Mouse (Mus musculus): Measurements from ENCODE around the gene Cyp2d34.

Gene Cyp2d34

DNA sequence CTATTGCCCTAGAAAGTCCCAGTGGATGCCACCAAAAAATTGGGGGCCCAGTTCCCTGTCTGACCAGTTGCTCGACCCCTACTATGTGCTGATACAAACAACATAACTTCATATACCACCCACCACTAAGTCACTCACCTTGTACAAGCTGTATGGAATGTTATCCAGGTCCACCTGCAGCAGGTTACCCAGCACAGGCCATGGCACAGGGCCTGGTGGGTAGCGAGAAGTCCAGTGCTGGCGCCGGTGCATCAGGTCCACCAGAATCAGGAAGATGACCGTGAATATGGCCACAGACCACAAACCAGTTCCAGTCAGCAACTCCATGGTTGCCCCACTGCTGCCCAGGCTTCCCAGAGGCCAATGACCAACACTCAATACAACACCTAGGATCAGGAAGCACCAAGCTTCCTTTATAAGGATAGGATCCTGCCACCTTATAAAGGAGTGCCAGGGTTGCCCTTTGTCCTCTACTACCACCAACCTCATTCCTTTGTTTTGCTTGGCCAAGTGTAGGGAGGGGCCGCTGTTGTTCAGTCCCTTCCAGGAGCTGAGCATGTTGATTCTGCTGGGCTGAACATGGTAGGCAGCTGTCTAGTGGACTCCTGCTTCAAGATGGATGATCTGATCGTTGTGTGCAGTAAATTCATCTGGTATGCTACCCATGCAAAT, at the start of gene Cyp2d34:
Gene Cyp2d34 (minus strand): TSS at position 416 of the 672 bp plus-strand sequence.
- DNase-seq: no peak

DNA sequence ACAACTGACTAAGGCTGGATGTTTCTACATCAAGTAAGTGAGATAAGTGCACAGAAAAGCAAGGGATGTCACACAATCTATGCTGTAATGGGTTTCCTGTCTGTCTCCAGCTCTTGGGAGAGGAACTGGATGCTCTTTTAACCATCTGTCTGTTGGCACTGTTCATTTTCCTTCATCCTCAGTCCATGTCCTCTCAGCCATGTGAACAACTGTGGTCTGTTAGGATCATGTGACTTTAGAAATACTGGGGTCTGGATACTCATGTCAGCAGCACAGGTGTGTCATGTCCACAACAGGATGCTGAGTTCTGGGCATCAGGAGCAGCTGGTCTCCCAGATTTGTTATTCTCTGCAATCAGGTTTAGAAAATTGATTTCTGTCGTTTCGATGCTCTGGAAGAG, 35.6 kb upstream of the Cyp2d34 start:
- DNase-seq: no peak

DNA sequence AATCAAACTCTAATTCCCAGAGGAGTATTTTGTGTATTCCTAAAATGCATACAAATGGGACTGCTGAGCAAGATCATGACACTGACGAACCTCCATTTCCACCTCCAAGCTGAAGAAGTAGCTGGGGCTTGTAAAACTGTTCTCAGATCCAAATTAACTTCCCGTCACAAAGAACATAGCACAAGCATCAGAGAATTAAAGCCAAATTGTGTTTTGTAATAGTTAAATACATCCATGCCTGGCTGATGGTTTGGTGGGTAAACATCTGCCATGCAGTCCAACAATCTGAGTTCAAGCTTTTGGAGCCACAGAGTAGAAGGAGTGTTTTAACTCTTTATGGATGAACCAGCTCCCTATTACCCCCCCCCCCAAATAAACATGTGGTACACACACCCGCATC, 23.6 kb upstream of the Cyp2d34 start:
- no peak for DNase-seq

DNA sequence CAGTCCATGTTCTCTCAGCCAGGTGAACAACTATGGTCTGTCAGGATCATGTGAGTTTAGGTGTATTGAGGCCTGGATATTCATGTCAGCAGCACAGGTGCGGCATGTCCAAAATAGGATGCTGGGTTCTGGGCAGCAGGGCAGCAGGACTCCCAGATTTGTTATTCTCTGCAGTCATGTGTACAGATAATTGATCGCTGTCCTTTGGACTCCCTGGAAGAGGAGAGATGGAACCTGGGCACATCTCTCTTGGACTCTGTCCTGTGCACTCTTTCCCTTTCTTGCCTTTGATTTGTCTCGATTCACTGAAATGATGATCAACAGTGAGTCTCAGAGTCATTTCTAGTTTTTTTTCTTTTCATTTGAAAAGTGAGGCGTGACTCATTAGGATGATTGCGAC, 23.0 kb upstream of the Cyp2d34 start:
- DNase-seq: no peak

DNA sequence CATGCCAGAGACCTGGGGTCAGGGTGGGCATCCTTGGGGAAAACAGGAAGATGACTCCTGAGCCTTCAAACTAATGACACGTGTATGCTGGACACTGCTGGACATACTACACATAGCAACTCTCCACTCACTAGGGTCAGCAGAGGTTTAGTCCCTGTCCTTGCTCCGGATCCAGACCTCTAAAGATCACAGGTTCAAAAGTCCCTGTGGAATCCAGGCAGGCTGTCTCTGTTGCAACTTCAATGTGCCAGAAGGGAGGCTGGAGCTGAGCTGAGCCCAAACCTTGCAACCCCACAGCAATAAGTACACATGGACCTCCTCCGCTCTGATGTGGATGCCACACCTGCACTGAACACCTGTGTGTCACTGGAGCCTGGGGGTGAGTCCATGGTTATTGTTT, 22.0 kb upstream of the Cyp2d34 start:
- no peak for DNase-seq

DNA sequence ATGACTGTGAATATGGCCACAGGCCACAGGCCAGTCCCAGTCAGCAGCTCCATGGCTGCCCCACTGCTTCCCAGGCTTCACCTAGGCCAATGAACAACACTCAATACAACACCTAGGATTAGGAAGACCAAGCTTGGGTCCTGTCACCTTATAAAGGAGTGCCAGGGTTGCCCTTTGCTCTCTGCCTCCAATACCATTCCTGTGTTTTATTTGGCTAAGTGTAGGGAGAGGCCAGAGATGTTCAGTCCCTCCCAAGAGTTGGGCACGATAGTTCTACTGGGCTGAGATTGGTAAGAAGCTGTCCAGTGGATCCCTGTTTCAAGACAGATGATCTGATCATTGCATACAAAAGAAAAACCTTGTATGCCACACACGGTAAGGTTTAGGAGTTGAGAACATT, 21.2 kb upstream of the Cyp2d34 start:
- DNase-seq: no peak

DNA sequence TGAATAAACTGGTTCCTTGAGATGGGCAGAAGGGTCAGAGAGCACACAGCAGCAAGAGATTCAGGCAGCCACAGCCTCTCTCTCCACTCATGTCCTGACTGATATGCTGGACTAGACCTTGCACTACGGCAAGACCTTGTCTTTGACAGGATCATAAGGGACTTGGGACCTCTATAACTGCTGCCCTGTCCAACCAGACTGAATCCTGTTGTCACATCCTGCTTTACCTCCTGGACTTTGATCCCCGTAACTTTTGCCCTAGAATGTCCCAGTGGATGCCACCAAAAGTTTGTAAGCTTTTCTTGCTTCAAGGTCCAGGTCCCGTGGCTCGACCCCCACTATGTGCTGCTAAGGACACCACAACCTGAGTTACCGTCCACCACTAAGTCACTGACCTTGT, 20.6 kb upstream of the Cyp2d34 start:
- DNase-seq: no peak

DNA sequence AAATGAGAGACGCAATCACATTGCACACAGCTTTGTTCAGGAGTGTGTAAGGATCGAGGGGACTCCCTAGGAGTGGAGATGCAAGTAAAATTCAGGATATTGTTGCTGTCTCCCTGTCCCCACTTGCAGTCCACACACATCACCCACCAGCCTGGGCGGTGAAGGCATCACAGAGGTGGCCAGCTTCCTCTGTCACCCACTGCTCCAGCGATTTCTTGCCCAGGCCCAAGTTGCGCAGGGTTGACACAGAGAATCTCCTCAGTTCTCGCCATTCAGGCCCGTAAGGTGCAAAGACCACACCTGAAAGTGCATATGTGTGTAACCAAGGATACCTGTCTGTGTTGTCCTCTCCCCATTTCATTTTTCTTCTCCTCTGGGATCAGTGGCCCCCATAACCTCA, 19.5 kb upstream of the Cyp2d34 start:
- no peak for DNase-seq

DNA sequence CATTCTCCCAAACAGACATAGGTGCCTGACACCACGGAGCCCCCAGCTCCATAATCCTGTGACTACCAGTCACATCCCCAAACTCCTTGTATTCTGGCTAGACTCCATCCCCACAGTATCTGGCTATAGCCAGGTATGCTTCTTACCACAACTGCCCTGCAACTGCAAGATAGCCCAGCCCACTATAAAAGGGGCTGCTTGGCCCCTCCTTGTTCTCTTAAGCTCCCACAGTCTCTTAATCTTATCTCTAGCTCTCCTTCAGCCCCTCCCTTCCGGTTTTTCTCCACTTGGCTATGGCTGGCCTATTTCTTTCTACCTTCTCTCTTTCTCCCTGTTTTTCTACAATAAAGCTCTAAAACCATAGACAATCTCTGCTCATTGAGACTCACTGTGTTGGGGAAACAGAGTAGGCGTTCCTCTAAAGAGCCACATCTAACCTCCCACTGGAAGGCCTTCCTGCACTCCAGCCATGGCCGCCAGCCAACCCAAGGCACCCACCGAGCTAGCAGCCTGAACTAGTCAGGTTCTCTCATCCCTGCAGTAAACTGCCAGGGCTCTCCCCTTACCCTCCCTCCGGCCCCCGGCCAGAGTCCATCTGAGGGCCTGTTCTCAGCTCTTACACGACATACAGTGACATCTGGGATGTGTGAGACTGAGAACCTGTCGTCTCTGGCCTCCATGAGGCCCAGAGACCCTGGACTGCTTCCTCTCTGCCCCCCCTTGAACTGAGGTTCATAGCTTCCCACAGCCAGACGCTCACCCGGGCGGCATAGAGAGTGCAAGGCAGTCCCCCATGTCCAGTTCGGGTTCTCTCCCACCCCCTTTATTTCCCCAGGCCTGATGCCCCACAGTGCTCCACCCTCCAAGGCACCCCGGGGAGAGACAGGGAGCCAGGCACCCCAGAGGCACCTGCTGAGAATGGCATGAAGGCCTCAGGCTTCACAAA, 16.7 kb upstream of the Cyp2d34 start:
- peak; percentile 45 to 53 for DNase-seq

DNA sequence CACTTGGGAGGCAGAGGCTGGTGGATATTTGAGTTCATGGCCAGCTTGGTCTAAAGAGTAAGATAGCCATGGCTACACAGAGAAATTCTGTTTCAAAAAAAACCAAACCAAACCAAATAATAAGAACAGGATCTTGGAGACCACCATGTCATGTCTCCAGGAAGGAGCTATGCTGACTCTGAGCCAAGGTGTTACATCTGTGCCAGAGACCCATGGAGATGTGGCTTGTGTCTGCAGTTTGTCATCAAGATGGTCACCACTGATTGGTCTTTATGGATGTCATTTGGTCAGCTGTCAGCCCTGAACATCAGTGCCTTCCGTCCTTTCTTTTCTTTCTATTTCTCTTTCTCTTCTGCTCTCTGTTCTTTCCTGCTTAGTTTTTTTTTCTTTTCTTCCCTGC, 14.2 kb upstream of the Cyp2d34 start:
- peak; percentile 51 to 55 for DNase-seq

DNA sequence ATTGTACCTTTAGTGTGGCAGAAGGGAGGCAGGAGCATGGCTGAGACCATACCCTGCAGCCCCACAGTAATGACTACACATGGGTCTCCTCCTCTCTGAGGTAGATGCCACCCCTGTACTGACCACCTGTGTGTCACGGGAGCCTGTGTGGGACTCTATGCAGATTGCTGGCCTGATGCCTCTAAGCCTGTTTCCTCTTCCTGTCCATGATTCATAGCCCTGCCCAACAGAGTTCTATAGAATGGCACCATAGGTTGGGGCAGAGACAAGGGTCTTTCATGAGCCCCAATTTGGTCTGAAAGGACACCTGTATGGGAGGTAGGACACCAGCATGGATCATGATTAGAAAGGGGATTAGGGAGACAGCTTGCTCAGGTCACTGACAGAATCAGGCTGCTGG, 1.2 kb upstream of the Cyp2d34 start:
- DNase-seq: no peak

DNA sequence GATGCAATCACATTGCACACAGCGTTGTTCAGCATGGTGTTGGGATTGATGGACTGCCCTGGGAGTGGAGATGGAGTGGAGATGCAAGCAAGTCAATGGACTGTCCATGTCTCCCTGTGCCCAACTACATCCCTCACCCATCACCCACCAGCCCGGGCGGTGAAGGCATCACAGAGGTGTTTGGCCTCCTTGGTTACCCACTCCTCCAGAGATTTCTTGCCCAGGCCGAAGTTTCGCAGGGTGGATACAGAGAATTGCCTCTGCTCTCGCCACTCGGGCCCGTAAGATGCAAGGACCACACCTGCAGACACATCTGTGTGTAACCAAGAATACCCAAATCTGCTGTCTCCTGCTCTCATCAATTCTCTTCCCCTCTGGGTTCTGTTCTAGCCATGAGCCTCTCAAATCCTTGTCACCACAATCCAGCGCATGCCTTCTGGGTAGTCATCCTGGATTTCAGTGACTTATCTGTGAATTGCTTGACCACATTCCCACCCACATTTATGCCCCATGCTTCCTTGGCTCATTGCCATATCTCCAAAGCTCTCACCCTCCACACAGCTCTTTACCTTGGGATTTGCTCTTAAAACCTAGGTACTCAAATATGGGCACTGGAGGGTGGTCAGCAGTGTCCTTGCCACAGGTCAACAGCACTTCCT, 2.3 kb downstream of the Cyp2d34 start:
- no peak for DNase-seq

DNA sequence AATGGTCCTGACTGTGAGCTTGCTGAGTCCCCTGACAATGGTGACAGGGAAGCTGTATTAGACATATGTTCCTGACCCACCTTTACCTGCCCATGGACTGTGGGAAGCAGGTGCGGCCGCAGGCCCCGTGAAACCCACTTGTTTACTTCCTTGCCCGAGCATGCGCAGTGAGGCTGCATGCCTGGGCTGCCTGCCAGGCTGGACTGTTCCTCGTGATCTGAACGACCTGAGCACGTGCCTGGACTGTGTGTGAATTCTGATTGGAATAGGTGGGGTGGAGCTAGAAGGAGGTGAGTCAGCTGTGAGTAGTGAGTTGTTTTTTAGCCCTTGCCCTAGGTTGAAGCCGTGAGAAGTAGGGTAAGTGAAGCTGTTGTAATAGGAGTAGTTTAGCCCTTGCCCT, 38.1 kb downstream of the Cyp2d34 start:
- DNase-seq: peak; percentile 4 to 14

DNA sequence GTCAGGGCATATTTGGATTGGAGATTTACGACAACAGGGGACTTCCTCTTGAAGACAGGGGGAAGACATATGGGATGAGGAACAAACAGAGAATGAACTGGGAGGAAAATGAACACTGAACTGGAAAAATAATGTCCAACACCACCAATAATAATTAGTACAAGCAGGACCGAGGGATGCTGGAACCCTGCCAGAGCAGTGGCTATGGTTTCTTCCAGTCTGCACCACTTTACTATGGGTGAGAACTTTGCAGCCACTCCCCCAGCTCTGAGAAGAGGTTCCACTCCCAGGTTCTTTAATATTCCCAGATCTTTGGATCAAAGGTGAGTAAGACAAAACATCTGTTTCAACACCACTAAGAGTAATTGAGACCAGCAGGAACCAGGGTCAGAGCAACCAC, 41.7 kb downstream of the Cyp2d34 start:
- DNase-seq: peak; percentile 12 to 21

DNA sequence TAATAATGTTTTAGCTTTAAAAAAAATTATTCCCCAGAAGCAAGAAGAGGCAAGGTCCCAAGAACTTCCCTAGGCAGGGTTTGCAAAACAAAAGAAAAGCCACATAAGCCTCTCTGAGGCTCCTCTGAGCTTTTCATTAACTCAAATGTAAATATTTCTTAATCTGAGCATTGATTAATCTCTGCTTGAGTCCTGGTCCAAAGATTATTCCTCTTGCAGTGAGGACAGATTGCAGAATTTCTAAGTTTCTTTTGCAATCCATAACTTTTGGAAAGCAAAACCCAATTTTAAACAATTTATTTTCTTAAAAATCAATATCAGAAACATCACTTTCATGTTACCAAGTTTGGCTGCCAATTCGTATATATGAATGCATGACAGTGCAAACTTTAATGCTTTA, 47.9 kb downstream of the Cyp2d34 start:
- DNase-seq: no peak

Measured in cerebellum, postnatal 10 days (tissue).